Mouse (Mus musculus): ENCODE measurements at regions not wholly inside any gene's neighbourhood (a gene's known extent, or its start where the extent isn't known, plus 50 kb on each side); places are given as distances from the start of the nearest gene placed in this dataset.

DNA sequence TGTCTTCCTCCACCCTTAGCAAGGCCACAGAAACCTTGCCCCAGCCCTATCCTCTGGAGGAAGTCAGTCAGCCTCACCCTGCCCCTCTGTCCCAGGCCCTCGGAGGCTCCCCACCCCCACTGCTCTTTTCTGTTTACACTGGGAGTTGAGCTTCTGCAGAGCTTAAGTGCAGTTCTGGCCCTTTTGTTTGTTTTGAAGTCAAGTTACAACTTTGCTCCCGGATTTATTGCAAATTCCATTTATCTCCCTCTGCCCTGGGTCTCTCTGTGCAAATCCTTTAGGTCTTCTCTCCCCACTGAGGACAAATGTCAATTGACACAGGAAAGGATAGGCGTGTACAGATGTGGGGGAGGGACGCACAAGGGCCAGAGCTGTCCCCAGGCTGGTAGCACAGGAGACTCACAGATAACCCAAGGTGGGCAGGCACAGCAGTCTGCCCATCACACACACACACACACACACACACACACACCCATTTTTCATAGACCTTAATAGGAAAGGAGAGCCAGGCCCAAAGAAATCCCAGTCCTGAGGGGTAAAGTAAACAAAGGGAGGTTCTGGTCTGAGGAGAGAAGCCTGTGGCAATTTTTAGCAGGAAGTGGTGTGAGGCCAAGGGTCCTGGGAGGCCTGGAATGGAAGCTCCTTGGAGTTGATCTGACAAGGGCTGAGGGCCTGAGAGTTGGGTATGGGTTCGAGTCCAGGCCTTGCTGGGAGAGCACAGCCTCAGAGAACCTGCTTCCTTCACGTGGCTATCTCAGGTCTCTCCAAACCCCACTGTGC, 167.9 kb downstream of the Zfp36l1 start:
- Histone ChIP-seq H3K4me1 (ENCODE audit: control insufficient read depth, insufficient read depth, low read length) (peaks cover 21% of the 10 kb centered on the region), H3K4me3 (no peak overlapping the region)

DNA sequence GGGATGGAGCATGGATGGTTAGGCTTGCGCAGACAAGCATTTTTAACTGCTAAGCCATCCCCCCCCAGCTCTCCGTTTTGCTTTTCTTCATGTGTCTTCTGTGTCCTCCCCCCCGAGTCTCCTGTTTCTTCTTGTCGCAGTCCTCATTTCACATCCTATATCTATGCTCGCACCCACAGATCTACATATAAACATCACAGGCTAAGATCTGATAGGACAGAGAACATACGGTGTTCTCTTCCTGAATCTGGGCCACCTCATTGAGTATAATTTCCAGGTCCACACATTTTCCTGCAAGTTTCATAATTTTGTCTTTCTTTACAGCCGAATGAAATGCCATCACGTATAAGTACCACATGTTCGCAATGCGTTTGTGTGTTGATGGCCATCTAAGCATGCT, 168.7 kb downstream of the Zfp36l1 start:
- WGBS = 91% methylated on average over 10 of the region's 10 CpGs
- peaks cover 21% of the 10 kb centered on the region for H3K4me1 ChIP-seq (ENCODE audit: control insufficient read depth, insufficient read depth, low read length)
- H3K27me3 ChIP-seq (ENCODE audit: control insufficient read depth, insufficient read depth, low read length) = no peaks in the 10 kb centered on the region
- no peak overlapping the region for H3K4me3 ChIP-seq
- intact Hi-C loops (cut with DNase I) = loop anchor here (5.0 kb wide), 2 partner anchors 58 to 168 kb away; partner anchors contain the start of gene Zfp36l1
- no peak overlapping the region for H3K9ac ChIP-seq (ENCODE audit: low read depth, low read length)
- no peaks in the 10 kb centered on the region for H3K36me3 ChIP-seq (ENCODE audit: control insufficient read depth, insufficient read depth, low read length)
- peak overlapping the region; percentile 78 for H3K27ac ChIP-seq
- no peak for DNase-seq
- H3K79me2 ChIP-seq (replicated peaks; ENCODE audit: control insufficient read depth, insufficient read depth, low read length) = no peaks in the 10 kb centered on the region
- TF ChIP-seq POLR2A (IDR thresholded peaks at IDR 0.05; ENCODE audit: insufficient read depth, low read depth, low read length) = no peak

More for the DNA sequence above, 167.9 kb downstream of the Zfp36l1 start:
- DNase-seq = peak; percentile 68 to 78
- Histone ChIP-seq H3K9ac (ENCODE audit: low read depth, low read length) (no peak overlapping the region), H3K36me3 (ENCODE audit: control insufficient read depth, insufficient read depth, low read length) (no peaks in the 10 kb centered on the region), H3K79me2 (replicated peaks; ENCODE audit: control insufficient read depth, insufficient read depth, low read length) (no peaks in the 10 kb centered on the region), H3K27me3 (ENCODE audit: control insufficient read depth, insufficient read depth, low read length) (no peaks in the 10 kb centered on the region), H3K27ac (peak overlapping the region; percentile 78)
- 43% methylated on average over 6 of the region's 6 CpGs for whole genome bisulfite sequencing
- intact Hi-C loops (cut with DNase I) = loop anchor here (5.0 kb wide), 2 partner anchors 57 to 167 kb away; partner anchors contain the start of gene Zfp36l1
- TF ChIP-seq EP300 (IDR thresholded peaks at IDR 0.05; ENCODE audit: insufficient read depth, low read depth, low read length) = 0 out of 2 replicates have a peak, but pooled peaks have one; percentile 42
- no peak for TF ChIP-seq CTCF (IDR thresholded peaks at IDR 0.05)
- no peak for TF ChIP-seq POLR2A (IDR thresholded peaks at IDR 0.05; ENCODE audit: insufficient read depth, low read depth, low read length)

DNA sequence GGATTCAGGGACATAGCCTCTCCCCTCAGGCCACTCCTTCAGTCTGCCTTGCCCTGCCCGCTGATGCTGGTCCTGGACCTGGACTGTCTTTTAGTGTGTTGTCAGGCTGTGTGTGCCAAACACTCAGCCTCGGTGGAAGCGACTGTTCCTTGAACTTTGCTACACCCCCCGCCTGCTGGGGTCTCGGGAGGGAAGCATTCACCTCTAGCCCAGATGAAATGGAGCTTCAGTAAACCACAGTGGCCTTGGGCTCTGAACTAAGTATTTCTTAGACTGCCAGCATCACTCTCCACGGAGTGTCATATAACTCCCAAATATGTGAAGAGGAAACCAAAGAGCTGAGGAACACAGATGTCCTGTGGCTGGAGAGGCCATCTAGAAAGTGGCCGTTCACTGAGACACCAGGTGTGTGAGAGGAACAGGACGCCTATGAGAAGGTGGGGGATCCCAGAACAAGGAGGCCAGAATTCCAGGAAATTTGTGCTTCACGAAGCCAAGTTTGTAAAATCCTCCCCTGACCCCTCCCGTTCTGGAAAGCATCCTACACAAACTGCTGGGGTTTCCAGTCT, 170.2 kb downstream of the Zfp36l1 start:
- 31% methylated on average over 10 of the region's 10 CpGs for WGBS
- H3K9ac ChIP-seq (ENCODE audit: low read depth, low read length) = no peak overlapping the region
- peak; percentile 51 to 57 for DNase-seq

DNA sequence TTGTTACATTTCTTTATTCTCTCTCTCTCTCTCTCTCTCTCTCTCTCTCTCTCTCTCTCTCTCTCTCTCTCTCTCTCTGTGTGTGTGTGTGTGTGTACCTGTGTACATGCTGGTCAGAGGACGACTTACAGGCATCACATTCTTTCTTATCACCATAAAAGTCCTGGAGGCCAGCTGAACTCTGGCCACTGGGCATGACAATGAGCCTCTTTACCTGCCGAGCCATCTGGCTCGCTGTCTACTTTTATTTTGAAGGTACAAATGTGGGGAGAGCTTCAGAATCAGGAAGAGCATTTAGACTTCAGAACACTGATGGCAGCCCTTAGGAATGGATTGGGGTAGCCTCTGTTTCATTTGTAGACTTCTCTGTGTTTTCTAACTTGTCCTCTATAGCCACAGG, 171.0 kb downstream of the Zfp36l1 start:
- no peaks in the 10 kb centered on the region for H3K27me3 ChIP-seq (ENCODE audit: control insufficient read depth, insufficient read depth, low read length)
- intact Hi-C loops (cut with DNase I) = loop anchor here (5.0 kb wide), 2 partner anchors 60 to 170 kb away; partner anchors contain the start of gene Zfp36l1
- no peak for DNase-seq
- H3K4me1 ChIP-seq (ENCODE audit: control insufficient read depth, insufficient read depth, low read length) = peaks cover 28% of the 10 kb centered on the region
- H3K36me3 ChIP-seq (ENCODE audit: control insufficient read depth, insufficient read depth, low read length) = peaks cover 5% of the 10 kb centered on the region
- H3K4me3 ChIP-seq = no peak overlapping the region
- TF ChIP-seq EP300 (IDR thresholded peaks at IDR 0.05; ENCODE audit: insufficient read depth, low read depth, low read length) (no peak), POLR2A (IDR thresholded peaks at IDR 0.05; ENCODE audit: insufficient read depth, low read depth, low read length) (no peak), CTCF (IDR thresholded peaks at IDR 0.05) (no peak)
- H3K9ac ChIP-seq (ENCODE audit: low read depth, low read length) = no peak overlapping the region
- WGBS = 89% methylated on average over 3 of the region's 3 CpGs
- no peak overlapping the region; the same call in 1 of the 2 replicates for H3K27ac ChIP-seq
- H3K79me2 ChIP-seq (replicated peaks; ENCODE audit: control insufficient read depth, insufficient read depth, low read length) = no peaks in the 10 kb centered on the region

More for the DNA sequence above, 170.2 kb downstream of the Zfp36l1 start:
- TF ChIP-seq CTCF (IDR thresholded peaks at IDR 0.05) = no peak
- peak; percentile 41; the same call in 1 of the 2 replicates for TF ChIP-seq EP300 (IDR thresholded peaks at IDR 0.05; ENCODE audit: insufficient read depth, low read depth, low read length)
- TF ChIP-seq POLR2A (IDR thresholded peaks at IDR 0.05; ENCODE audit: insufficient read depth, low read depth, low read length) = 0 out of 2 replicates have a peak, but pooled peaks have one; percentile 11
- Histone ChIP-seq H3K4me1 (ENCODE audit: control insufficient read depth, insufficient read depth, low read length) (peaks cover 23% of the 10 kb centered on the region), H3K79me2 (replicated peaks; ENCODE audit: control insufficient read depth, insufficient read depth, low read length) (no peaks in the 10 kb centered on the region), H3K4me3 (no peak overlapping the region), H3K27ac (peak overlapping the region; percentile 76), H3K36me3 (ENCODE audit: control insufficient read depth, insufficient read depth, low read length) (no peaks in the 10 kb centered on the region), H3K27me3 (ENCODE audit: control insufficient read depth, insufficient read depth, low read length) (no peaks in the 10 kb centered on the region)
- intact Hi-C loops (cut with DNase I) = loop anchor here (5.0 kb wide), 2 partner anchors 60 to 170 kb away; partner anchors contain the start of gene Zfp36l1

DNA sequence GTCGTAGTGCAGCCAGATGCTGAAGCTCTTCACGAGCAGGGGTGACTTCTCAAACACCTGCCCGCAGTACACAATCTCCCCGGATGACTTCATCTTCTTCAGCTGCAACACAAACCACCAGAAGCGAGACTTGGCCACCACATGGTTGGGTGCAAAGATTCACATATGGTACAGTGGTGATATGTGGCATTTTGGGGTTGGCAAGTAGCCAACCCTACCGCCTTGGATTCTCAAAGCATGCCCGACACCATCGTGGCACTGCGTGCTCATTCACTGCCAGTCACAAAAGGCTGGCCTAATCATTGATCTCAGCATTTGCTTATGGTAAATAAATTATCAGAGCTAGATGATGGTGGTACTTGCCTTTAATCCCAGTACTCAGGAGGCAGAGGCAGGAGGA, 173.4 kb downstream of the Zfp36l1 start:
- intact Hi-C loops (cut with DNase I) = no loop called here
- Histone ChIP-seq H3K27ac (no peak overlapping the region), H3K36me3 (ENCODE audit: control insufficient read depth, insufficient read depth, low read length) (peaks cover 10% of the 10 kb centered on the region), H3K79me2 (replicated peaks; ENCODE audit: control insufficient read depth, insufficient read depth, low read length) (no peaks in the 10 kb centered on the region), H3K27me3 (ENCODE audit: control insufficient read depth, insufficient read depth, low read length) (no peaks in the 10 kb centered on the region), H3K4me1 (ENCODE audit: control insufficient read depth, insufficient read depth, low read length) (peaks cover 29% of the 10 kb centered on the region), H3K4me3 (no peak overlapping the region), H3K9ac (ENCODE audit: low read depth, low read length) (no peak overlapping the region)
- TF ChIP-seq CTCF (IDR thresholded peaks at IDR 0.05) = no peak
- TF ChIP-seq POLR2A (IDR thresholded peaks at IDR 0.05; ENCODE audit: insufficient read depth, low read depth, low read length) = no peak
- no peak for TF ChIP-seq EP300 (IDR thresholded peaks at IDR 0.05; ENCODE audit: insufficient read depth, low read depth, low read length)
- DNase-seq = no peak
- WGBS = 93% methylated on average over 9 of the region's 9 CpGs

Data from heart, adult 2 months (tissue).